Mouse (Mus musculus) intestine, embryonic 14.5 days (tissue): ENCODE results near the gene P2rx6. TPM values are rescaled to one million over a fixed set of nuclear protein-coding genes. Genes with fewer than 3 reads are reported as not detected.

Experiments used
- ATAC-seq: fragments of 200-750 bp; cut with Nextera tagmentation; replicated peaks from 2 replicates; pipeline ENCODE4 v1.8.0; 2017; ENCODE audit warnings: low read depth, moderate number of reproducible peaks, moderate TSS enrichment, moderate library complexity; ENCODE audit not compliant: low FRiP score, low TSS enrichment
- DNase-seq: peaks from one replicate; pipeline ENCODE4 v3.0.0-alpha.2; 2018; ENCODE audit warnings: low spot score
- H3K27ac ChIP-seq: fragments of 300-500 bp; sonication (generic); 2 replicates; pipeline ENCODE4 v1.5.1; 2014; ENCODE audit warnings: low read depth, mild to moderate bottlenecking, control low read depth
- H3K27me3 ChIP-seq: fragments of 300-500 bp; sonication (generic); replicated peaks from 2 replicates; pipeline ENCODE4 v1.6.1; 2014; ENCODE audit warnings: low read length, control low read depth; ENCODE audit not compliant: control insufficient read depth, insufficient read depth
- H3K36me3 ChIP-seq: fragments of 300-500 bp; sonication (generic); 2 replicates; pipeline ENCODE4 v1.6.1; 2014; ENCODE audit warnings: low read length, control low read depth; ENCODE audit not compliant: control insufficient read depth, insufficient read depth
- H3K4me1 ChIP-seq: fragments of 300-500 bp; sonication (generic); replicated peaks from 2 replicates; pipeline ENCODE4 v1.6.1; 2014; ENCODE audit warnings: low read length, control low read depth, mixed read lengths; ENCODE audit not compliant: control insufficient read depth, insufficient read depth
- H3K4me2 ChIP-seq: fragments of 300-500 bp; sonication (generic); 2 replicates; pipeline ENCODE4 v1.6.1; 2014; ENCODE audit warnings: low read length
- H3K4me3 ChIP-seq: fragments of 300-500 bp; sonication (generic); 2 replicates; pipeline ENCODE4 v1.5.1; 2014; ENCODE audit warnings: low read depth, low read length, control low read depth, mixed read lengths
- H3K9ac ChIP-seq: fragments of 300-500 bp; sonication (generic); 2 replicates; pipeline ENCODE4 v1.6.1; 2014; ENCODE audit warnings: mild to moderate bottlenecking, low read length
- H3K9me3 ChIP-seq: fragments of 300-500 bp; sonication (generic); 2 replicates; pipeline ENCODE4 v1.6.1; 2016; ENCODE audit warnings: low read length, control low read depth; ENCODE audit not compliant: control insufficient read depth
- WGBS: fragments of 180-500 bp; shearing (Covaris S2); extraction: QIAGEN DNeasy Blood & Tissue Kit; methylation state at CpG from one replicate; pipeline ENCODE4 v1.1.7; 2014; 5-methylcytosine and 5-hydroxymethylcytosine counted together
- polyA plus RNA-seq: library from polyadenylated mRNA; unstranded; fragments of >200 nt; fragmentation: Nextera tagmentation; extraction: Ambion mirVana; gene quantifications from 2 replicates; pipeline ENCODE4 v1.2.1, GENCODE M21; 2014

The P2rx6 gene
- polyA plus RNA-seq, 1 experiment from 2014 or later: 0.60 TPM

DNA sequence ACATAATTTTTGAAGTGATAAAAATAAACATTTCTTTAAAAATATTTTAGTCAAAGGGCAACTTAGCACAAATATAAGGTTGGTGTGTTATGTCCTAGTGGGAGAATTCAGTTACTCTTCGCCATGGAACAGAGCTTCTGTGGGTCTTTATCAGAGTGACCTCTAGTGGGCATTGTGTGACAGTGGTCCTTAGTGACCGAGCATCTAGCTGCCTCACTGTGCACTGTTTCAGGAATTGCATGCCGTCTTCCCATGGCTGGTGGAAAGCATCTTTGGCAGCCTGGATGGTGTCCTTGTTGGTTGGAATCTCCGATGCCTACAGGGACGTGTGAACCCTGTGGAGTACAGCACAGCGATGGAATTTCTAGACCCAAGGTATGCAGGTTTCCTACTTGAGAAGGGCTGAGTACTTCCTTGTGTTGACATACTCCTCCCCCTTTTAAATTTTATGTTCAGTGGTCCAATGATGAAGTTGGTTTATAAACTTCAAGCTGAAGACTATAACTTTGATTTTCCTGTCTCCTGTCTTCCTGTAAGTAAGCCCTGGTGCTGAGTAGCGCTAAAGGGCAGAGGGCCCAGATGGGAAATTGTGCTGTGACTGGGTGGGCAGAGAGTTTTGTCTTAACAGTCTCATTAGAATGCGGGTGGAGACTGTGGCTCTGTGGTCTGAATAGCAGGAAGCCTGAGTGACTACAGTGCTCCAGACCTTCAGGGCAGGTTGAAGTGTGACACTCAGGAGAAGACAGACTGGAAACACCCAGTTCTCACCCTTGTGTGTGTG, 64.0 kb downstream of the P2rx6 start:
- WGBS: 66% methylated on average over 8 of the region's 8 CpGs
- no peak overlapping the region for H3K9ac ChIP-seq
- peaks cover under 1% of the 10 kb centered on the region; the same call in 1 of the 2 replicates for H3K4me1 ChIP-seq
- H3K4me3 ChIP-seq: no peak overlapping the region
- DNase-seq: no peak
- ATAC-seq: 0 out of 2 replicates have a peak, but pooled peaks have one; percentile 47
- H3K9me3 ChIP-seq: no peaks in the 10 kb centered on the region
- peaks cover 83% of the 10 kb centered on the region for H3K36me3 ChIP-seq
- no peak overlapping the region for H3K27ac ChIP-seq
- no peaks in the 10 kb centered on the region for H3K27me3 ChIP-seq
- no peak overlapping the region for H3K4me2 ChIP-seq

DNA sequence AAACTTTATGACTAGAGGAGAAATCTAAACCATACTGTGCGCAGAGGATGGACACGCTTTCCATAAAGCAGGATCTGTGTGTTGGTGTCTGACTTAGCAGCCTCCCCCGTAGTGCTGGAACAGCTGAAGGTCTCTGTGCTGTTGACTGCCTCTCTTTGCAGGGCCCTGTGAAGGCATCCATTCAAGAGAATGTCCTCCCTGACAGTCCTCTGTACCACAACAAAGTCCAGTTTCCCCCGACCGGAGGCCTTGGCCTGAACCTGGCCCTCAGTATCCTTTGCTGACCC, 64.5 kb downstream of the P2rx6 start:
- DNase-seq: no peak
- 97% methylated on average over 5 of the region's 5 CpGs for WGBS
- H3K4me1 ChIP-seq: no peaks in the 10 kb centered on the region
- no peak overlapping the region for H3K27ac ChIP-seq
- no peak overlapping the region for H3K4me3 ChIP-seq
- H3K27me3 ChIP-seq: no peaks in the 10 kb centered on the region
- H3K9me3 ChIP-seq: no peaks in the 10 kb centered on the region
- no peak for ATAC-seq
- H3K4me2 ChIP-seq: no peak overlapping the region
- peaks cover 88% of the 10 kb centered on the region for H3K36me3 ChIP-seq
- no peak overlapping the region for H3K9ac ChIP-seq

Other genes with a start within 250 kb of the P2rx6 start
- gene Serpind1, start 230.5 kb upstream of the P2rx6 start, polyA plus RNA-seq: 0.19 and 0.22 TPM in 2 replicates
- 6.0 and 6.5 TPM in 2 replicates for gene Snap29, start 155.9 kb upstream of the P2rx6 start, polyA plus RNA-seq
- 38.0 and 38.7 TPM in 2 replicates for gene Pi4ka, start 155.6 kb upstream of the P2rx6 start, polyA plus RNA-seq
- gene Crkl, start 109.9 kb upstream of the P2rx6 start, polyA plus RNA-seq: 54.7 and 56.4 TPM in 2 replicates
- gene Aifm3, start 72.3 kb upstream of the P2rx6 start, polyA plus RNA-seq: 3.2 and 3.3 TPM in 2 replicates
- 71.0 and 80.9 TPM in 2 replicates for gene Lztr1, start 53.2 kb upstream of the P2rx6 start, polyA plus RNA-seq
- gene Thap7, start 30.7 kb upstream of the P2rx6 start, polyA plus RNA-seq: 50.1 and 51.4 TPM in 2 replicates
- gene Lrrc74b, start 638 bp upstream of the P2rx6 start, polyA plus RNA-seq: 0.19 and 0.53 TPM in 2 replicates
- 10.8 and 15.6 TPM in 2 replicates for gene Slc7a4, start 21.3 kb downstream of the P2rx6 start, polyA plus RNA-seq
- 43.0 and 43.7 TPM in 2 replicates for gene Smpd4, start 57.5 kb downstream of the P2rx6 start, polyA plus RNA-seq
- 2.3 and 4.1 TPM in 2 replicates for gene Ccdc74a, start 84.6 kb downstream of the P2rx6 start, polyA plus RNA-seq
- gene Med15, start 171.0 kb downstream of the P2rx6 start, polyA plus RNA-seq: 41.5 and 45.7 TPM in 2 replicates
- gene Klhl22, start 197.7 kb downstream of the P2rx6 start, polyA plus RNA-seq: 66.5 and 70.8 TPM in 2 replicates
- 16.2 and 18.2 TPM in 2 replicates for gene Scarf2, start 235.4 kb downstream of the P2rx6 start, polyA plus RNA-seq